Mouse (Mus musculus) lung, adult 18-20 months (tissue): ENCODE measurements at regions not wholly inside any gene's neighbourhood (a gene's known extent, or its start where the extent isn't known, plus 50 kb on each side); places are given as distances from the start of the nearest gene placed in this dataset.

Experiments used
- DNase-seq, 2 experiments: peaks; one replicate each; pipeline ENCODE4 v3.0.0; 2022; ENCODE audit warnings: mixed read lengths in 2 of 2

DNA sequence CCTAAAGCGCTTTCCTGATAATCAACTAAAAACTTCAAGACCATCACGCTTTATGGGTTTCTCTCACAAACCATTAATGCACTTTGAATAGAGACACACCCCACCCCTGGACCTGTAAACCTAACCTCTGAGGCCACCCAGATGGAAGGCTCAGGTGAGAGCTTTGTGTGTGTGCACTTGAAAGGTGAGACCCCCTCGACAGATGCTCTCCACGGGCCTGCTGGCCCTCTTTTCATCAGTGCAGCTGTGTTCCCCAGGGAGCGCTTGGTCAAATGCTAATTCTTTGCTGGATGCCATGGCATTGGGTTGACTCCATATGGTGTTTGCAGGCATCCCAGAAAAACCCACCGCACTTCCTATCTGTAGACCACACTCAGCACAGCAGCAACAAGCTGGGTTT, 792.8 kb upstream of the Car8 start:
- DNase-seq, result no peak

DNA sequence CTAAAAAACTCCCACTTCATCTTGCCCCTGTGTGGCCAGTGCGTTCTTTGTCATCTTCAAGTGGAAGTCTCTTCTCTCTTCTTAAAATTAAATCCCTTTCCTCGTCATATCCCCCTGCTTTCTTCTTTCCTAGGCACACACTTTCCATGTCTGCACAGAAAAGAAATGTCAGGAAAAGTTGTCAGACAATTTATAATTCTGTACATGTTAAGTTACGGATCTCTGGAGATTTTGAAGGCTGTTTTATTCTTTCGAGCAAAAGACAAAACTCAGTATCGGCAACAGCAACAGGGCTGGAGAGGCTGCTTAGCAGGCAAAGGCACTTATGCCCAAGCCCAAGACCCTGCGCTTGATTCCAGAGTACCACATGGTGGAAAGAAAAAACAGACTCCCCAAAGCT, 790.1 kb upstream of the Car8 start:
- no peak for DNase-seq

DNA sequence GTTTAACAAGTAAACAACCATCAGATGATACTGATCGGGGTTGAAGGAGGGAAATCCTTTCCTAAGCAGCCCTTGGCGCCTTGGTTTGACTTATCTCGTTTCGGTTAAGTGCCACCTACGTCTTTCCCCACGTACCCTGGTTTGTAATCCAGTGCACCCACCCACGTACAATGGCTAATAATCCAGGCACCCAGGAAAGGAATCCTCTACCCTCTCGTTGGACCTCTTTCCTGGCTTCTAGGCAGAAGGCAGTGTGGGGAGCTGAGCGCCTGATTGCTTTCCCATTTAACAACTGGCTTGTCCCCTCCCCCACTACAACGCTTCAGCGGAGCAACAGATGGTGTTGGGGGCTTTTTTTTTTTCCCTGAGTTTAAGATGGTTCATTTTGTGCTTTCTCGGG, 789.6 kb upstream of the Car8 start:
- peak in 1 of 2 experiments; percentile 7 for DNase-seq

DNA sequence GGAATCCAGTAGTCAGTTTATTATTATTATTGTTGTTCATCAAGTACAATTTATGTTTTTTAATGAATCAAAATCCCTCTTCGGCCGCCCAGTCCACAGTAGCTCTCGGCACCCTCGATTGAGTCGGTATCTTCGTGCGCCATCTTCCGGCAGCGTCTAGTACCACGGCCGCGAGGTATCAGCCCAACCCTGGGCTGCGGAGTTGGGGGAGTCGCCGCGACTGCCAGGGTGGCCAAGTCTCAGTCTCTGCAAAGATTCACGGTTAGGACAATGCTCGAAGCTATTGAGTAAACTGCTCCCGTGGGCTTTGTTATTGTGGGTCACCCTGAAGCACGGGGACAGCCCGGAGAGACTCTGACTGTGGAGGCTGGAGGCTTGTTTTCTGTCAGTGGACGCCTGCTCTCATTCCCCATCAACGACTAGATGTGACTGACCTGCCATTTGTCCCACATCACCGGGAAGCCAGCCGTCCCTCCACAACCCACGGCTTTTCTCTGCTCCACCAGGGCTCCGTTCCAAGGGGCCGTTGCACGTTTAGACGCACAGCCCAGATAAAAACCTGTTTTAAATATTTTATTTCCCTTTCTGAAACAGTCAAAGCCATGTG, 789.1 kb upstream of the Car8 start:
- DNase-seq, result peak; percentile 78 to 83

DNA sequence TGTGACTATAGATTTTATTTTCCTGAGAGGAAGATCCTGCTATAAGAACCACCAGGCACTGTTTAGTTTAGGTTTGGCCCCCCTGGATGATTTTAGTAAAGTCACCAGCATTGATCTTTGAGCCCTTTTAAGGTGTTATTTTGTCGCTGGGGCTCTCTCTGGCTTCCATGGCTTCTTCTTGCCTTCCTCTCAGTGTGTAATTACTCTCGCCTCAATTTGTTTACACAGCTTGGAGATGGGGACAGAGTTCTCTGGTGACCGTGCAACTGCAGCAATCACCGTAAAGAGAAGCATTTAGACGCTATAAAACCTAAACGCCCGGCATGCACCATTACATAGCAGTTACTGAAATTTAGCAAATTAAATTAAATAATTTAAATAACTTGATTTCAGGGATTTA, 788.5 kb upstream of the Car8 start:
- no peak for DNase-seq

- no peak for DNase-seq
Observed at GRCm38 (mm10) chr4:9026841-9027240, 788.0 kb upstream of the Car8 start.

- DNase-seq, result peak in 1 of 2 experiments; percentile 32
Observed at GRCm38 (mm10) chr4:9025821-9026470, 787.1 kb upstream of the Car8 start.

GRCm38 (mm10) chr4:9024216-9024925, 785.5 kb upstream of the Car8 start:
- peak in 1 of 2 experiments; percentile 15 for DNase-seq

DNA sequence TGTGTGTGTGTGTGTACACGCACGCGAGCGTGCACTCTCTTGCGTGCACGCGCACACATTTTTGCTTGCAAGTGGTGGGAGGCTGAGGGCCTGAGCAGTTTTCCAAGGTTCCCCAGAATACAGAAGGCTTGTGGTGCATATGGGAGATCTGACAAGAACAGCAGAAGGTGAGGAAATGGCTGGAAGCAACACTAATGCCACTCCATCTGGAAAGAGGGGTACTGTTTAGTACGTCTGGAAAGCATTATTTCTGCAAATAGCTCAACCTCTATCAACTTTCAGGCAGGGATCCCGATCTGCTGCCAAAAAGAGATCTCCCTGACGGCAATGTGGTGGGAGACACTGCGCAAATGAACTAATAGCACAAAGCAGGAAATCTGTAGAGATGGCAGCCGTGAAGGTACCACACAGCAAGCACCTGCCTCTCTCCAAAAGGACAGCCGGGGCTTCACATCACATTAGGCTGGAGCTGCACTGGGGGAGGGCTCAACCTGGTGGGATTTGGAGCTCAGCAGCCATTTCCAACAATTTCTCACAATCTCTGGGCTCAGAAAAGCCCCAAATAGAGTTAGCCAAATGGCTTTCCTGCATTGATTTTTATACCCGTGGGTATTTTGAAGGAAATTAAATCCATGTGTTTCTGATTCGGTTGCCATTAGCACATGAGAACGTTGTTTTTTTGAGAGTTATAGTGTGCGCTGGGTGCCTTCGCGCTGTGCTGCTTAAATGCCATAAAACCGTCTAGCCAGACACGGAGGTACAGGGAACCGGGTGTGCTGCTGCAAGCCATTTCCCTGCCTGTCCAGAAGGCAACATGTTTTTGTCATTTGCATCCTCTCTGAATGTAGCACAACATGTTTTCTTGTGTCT, 780.6 kb upstream of the Car8 start:
- no peak for DNase-seq

DNA sequence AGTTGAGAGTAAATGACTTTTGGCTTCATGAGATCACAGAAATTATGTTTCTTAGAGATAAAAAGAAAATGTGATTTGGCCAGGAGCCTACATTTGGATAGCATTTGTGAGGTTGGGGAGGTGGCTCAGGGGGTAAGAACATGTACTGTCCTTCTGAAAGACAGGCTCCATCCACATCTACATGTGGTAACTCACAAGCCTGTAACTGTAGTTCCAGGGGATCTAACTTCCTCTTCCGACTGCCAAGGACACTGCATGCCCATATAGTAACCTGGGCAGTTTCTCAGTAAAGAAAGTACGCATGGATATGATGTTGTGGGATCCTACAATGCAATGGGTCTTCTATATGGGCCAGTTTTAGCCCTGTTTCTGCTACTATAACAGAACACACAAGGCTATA, 779.4 kb upstream of the Car8 start:
- no peak for DNase-seq

DNA sequence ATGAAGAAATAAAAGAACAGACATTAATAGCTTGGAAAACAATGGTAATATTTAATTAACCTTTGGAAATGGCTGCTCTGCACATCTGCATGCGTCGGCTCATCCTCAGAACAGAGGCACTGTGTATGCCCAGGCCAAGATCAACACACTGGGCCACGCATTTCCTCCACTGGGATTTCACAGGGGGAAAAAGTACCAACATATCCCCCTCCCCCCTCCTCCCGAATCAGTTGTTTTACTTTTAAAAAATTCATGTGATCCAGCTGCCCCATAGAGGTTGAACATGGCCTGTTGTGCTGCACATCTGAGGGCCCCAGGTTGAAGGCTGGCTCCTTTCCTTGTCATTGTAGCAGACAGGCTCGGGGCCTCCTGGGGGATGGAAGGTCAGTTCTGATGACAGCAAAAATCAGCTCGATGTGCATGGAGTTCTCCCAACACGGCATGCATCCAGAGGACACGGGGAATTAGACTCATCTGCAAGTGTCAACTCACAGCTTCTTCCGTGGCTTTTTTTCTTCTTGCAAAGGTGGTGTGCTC, 777.7 kb upstream of the Car8 start:
- DNase-seq, result no peak

GRCm38 (mm10) chr4:9015528-9016503, 777.0 kb upstream of the Car8 start:
- peak; percentile 32 to 40 for DNase-seq

DNA sequence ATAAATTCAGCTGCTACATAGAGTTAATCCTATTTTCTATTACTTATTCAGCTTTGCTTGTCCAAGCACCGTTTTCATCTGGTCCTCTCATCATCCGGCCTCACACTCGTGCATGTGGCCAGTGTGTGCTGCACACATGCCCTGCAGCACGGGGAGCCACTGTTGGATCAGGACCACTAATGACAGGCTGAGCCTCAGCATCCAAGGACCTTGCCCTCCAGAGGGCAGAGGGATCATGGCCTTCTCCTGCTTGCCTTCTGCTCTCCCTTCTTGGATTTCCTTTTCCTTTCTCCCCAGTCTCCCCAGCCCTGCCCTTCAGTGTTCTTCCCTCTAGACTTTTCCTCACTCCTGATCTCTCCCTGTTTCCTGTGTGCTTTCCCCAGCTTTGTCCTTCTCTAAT, 776.1 kb upstream of the Car8 start:
- DNase-seq, result no peak

- no peak for DNase-seq
Observed at GRCm38 (mm10) chr4:9012787-9013186, 773.9 kb upstream of the Car8 start.

DNA sequence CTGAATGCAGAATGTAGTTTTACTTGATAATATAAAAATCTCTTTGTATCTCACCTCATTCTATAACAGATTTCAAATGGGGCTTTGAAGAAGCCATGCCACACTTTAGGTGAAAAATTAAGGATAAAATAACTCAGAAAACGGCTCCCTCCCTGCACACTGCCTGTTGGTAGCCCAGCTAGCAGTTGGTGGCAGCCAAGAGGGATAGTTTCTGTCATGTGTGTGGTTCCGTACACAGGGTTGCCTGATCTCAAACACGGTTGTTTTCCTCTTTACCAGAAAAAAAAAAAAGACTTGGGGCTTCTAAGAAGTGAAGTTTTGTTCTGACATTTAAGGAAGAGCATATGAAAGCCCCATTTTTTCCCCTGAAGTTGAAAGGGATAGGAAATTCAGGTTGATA, 773.1 kb upstream of the Car8 start:
- no peak for DNase-seq

DNA sequence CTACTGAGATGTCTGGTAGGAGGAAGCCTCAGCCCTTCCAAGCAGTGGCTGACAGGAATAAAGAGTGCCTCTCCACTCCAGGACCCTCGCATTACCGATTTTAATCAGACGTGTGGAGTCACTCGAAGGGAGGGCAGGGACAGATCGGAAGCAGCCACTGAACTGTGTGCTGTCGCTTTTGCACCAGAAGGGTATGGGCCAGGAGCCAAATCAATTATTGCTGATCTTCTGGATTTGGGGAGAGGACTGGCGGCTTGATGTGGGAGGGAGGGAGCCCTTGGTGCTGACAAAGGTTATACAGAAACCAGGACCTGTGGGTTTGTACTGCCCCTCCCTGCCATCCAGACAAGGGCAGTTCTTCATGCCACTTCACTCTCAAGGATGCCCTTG, 772.3 kb upstream of the Car8 start:
- no peak for DNase-seq

- DNase-seq, result no peak
Observed at GRCm38 (mm10) chr4:9010381-9011128, 771.7 kb upstream of the Car8 start.

- peak; percentile 17 to 34 for DNase-seq
Observed at GRCm38 (mm10) chr4:9009656-9010055, 770.8 kb upstream of the Car8 start.

GRCm38 (mm10) chr4:9005938-9006626, 767.2 kb upstream of the Car8 start:
- DNase-seq, result no peak

DNA sequence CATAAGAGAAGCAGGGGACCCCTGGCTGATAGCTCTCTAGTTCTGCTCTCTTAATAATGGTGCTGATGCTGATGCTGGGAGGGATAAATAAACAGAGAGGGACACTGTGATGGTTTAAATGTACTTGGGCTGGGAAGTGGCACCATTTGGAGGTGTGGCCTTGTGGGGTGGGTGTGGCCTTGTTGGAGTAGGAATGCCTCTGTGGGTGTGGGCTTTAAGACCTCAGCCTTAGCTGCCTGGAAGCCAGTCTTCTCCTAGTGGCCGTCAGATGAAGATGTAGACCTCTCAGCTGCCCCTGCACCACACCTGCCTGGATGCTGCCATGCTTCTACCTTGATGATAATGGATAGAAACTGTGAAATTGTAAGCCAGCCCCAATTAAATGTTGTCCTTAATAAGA, 765.0 kb upstream of the Car8 start:
- DNase-seq, result no peak
